Mouse (Mus musculus): ENCODE data around the gene Crygb. TPM values are rescaled to one million over a fixed set of nuclear protein-coding genes. Genes with fewer than 3 reads are reported as not detected.

The Crygb gene
- polyA plus RNA-seq, 1 experiment from 2014 or later: not detected

Other genes with a start within 250 kb of the Crygb start
- 6.2 and 7.2 TPM in 2 replicates for gene Plekhm3, start 125.5 kb downstream of the Crygb start, polyA plus RNA-seq (2016; fragmentation: Nextera tagmentation; extraction: Ambion mirVana)
- 0.22 and 0.37 TPM in 2 replicates for gene Akr1cl, start 49.5 kb downstream of the Crygb start, polyA plus RNA-seq (2016; fragmentation: Nextera tagmentation; extraction: Ambion mirVana)
- gene Cryge, start 31.1 kb downstream of the Crygb start, polyA plus RNA-seq (2016; fragmentation: Nextera tagmentation; extraction: Ambion mirVana): 2.0 and 2.9 TPM in 2 replicates
- not detected in 2 replicates for gene Crygd, start 18.8 kb downstream of the Crygb start, polyA plus RNA-seq (2016; fragmentation: Nextera tagmentation; extraction: Ambion mirVana)
- 0.37 and 0.64 TPM in 2 replicates for gene Crygc, start 8.6 kb downstream of the Crygb start, polyA plus RNA-seq (2016; fragmentation: Nextera tagmentation; extraction: Ambion mirVana)
- not detected in 2 replicates for gene Cryga, start 21.1 kb upstream of the Crygb start, polyA plus RNA-seq (2016; fragmentation: Nextera tagmentation; extraction: Ambion mirVana)
- gene Gm28845, start 37.3 kb upstream of the Crygb start, polyA plus RNA-seq (2016; fragmentation: Nextera tagmentation; extraction: Ambion mirVana): not detected in 2 replicates
- gene D630023F18Rik, start 40.9 kb upstream of the Crygb start, polyA plus RNA-seq (2016; fragmentation: Nextera tagmentation; extraction: Ambion mirVana): 0.14 and 0.25 TPM in 2 replicates
- 245 and 249 TPM in 2 replicates for gene Idh1, start 104.2 kb upstream of the Crygb start, polyA plus RNA-seq (2016; fragmentation: Nextera tagmentation; extraction: Ambion mirVana)
- gene Pikfyve, start 104.4 kb upstream of the Crygb start, polyA plus RNA-seq (2016; fragmentation: Nextera tagmentation; extraction: Ambion mirVana): 13.1 and 16.3 TPM in 2 replicates
- 0.38 and 0.54 TPM in 2 replicates for gene Pth2r, start 199.8 kb upstream of the Crygb start, polyA plus RNA-seq (2016; fragmentation: Nextera tagmentation; extraction: Ambion mirVana)